Mouse (Mus musculus): ENCODE results near the gene Dscaml1. TPM values are rescaled to one million over a fixed set of nuclear protein-coding genes. Genes with fewer than 3 reads are reported as not detected.

The Dscaml1 gene
- polyA plus RNA-seq, 1 experiment = 0.38 TPM

- WGBS = 62% methylated on average over 5 of the region's 5 CpGs
- peaks cover 2% of the 10 kb centered on the region; the same call in 1 of the 2 replicates for H3K4me1 ChIP-seq (ENCODE audit: control insufficient read depth, insufficient read depth, low read length)
- TF ChIP-seq CTCF (IDR thresholded peaks at IDR 0.05; ENCODE audit: insufficient read depth, low read length) = no peak
Measured at GRCm38 (mm10) chr9:45410193-45410592, 16.2 kb upstream of the Dscaml1 start.

GRCm38 (mm10) chr9:45410614-45411013 is 15.8 kb upstream of the Dscaml1 start:
- TF ChIP-seq CTCF (IDR thresholded peaks at IDR 0.05; ENCODE audit: insufficient read depth, low read length) (no peak), POLR2A (IDR thresholded peaks at IDR 0.05; ENCODE audit: borderline replicate concordance, extremely low read depth, low read depth, low read length) (no peak)
- H3K4me1 ChIP-seq (ENCODE audit: control insufficient read depth, insufficient read depth, low read length) = peaks cover 2% of the 10 kb centered on the region; the same call in 1 of the 2 replicates
- DNase-seq = no peak
- WGBS = 85% methylated on average over 2 of the region's 2 CpGs
- no peak overlapping the region for H3K4me3 ChIP-seq (replicated peaks; ENCODE audit: extremely low read depth, low read depth, low read length)

More at GRCm38 (mm10) chr9:45410193-45410592, 16.2 kb upstream of the Dscaml1 start:
- DNase-seq = no peak
- H3K4me3 ChIP-seq (replicated peaks; ENCODE audit: extremely low read depth, low read depth, low read length) = no peak overlapping the region

GRCm38 (mm10) chr9:45411111-45411510 is 15.3 kb upstream of the Dscaml1 start:
- H3K4me1 ChIP-seq (ENCODE audit: control insufficient read depth, insufficient read depth, low read length) = peaks cover 2% of the 10 kb centered on the region; the same call in 1 of the 2 replicates
- H3K4me3 ChIP-seq (replicated peaks; ENCODE audit: extremely low read depth, low read depth, low read length) = no peak overlapping the region
- TF ChIP-seq CTCF (IDR thresholded peaks at IDR 0.05; ENCODE audit: insufficient read depth, low read length) (no peak), POLR2A (IDR thresholded peaks at IDR 0.05; ENCODE audit: borderline replicate concordance, extremely low read depth, low read depth, low read length) (no peak)
- WGBS = 84% methylated on average over 3 of the region's 3 CpGs
- DNase-seq = no peak

GRCm38 (mm10) chr9:45411803-45412202 is 14.6 kb upstream of the Dscaml1 start:
- 11% methylated on average over 7 of the region's 7 CpGs for WGBS
- Histone ChIP-seq H3K4me3 (replicated peaks; ENCODE audit: extremely low read depth, low read depth, low read length) (no peak overlapping the region), H3K4me1 (ENCODE audit: control insufficient read depth, insufficient read depth, low read length) (peaks cover 2% of the 10 kb centered on the region; the same call in 1 of the 2 replicates)
- TF ChIP-seq POLR2A (IDR thresholded peaks at IDR 0.05; ENCODE audit: borderline replicate concordance, extremely low read depth, low read depth, low read length) (no peak), CTCF (IDR thresholded peaks at IDR 0.05; ENCODE audit: insufficient read depth, low read length) (peak; percentile 41; the same call in 1 of the 2 replicates)
- peak; percentile 17 for DNase-seq

- no peak overlapping the region for H3K4me3 ChIP-seq (replicated peaks; ENCODE audit: extremely low read depth, low read depth, low read length)
- H3K4me1 ChIP-seq (ENCODE audit: control insufficient read depth, insufficient read depth, low read length) = peaks cover 7% of the 10 kb centered on the region
- TF ChIP-seq CTCF (IDR thresholded peaks at IDR 0.05; ENCODE audit: insufficient read depth, low read length) = peak; percentile 88
- no peak for TF ChIP-seq POLR2A (IDR thresholded peaks at IDR 0.05; ENCODE audit: borderline replicate concordance, extremely low read depth, low read depth, low read length)
- 5% methylated on average over 10 of the region's 10 CpGs for WGBS
- DNase-seq = peak; percentile 87
Measured at GRCm38 (mm10) chr9:45412287-45412686, 14.1 kb upstream of the Dscaml1 start.

GRCm38 (mm10) chr9:45412700-45413477 is 13.5 kb upstream of the Dscaml1 start:
- Histone ChIP-seq H3K4me3 (replicated peaks; ENCODE audit: extremely low read depth, low read depth, low read length) (no peak overlapping the region), H3K4me1 (ENCODE audit: control insufficient read depth, insufficient read depth, low read length) (peaks cover 7% of the 10 kb centered on the region)
- DNase-seq = no peak
- no peak for TF ChIP-seq POLR2A (IDR thresholded peaks at IDR 0.05; ENCODE audit: borderline replicate concordance, extremely low read depth, low read depth, low read length)
- no peak for TF ChIP-seq CTCF (IDR thresholded peaks at IDR 0.05; ENCODE audit: insufficient read depth, low read length)
- 75% methylated on average over 4 of the region's 4 CpGs for WGBS

GRCm38 (mm10) chr9:45413478-45414140 is 12.8 kb upstream of the Dscaml1 start:
- 58% methylated on average over 5 of the region's 5 CpGs for WGBS
- peak; percentile 24 for DNase-seq
- TF ChIP-seq CTCF (IDR thresholded peaks at IDR 0.05; ENCODE audit: insufficient read depth, low read length) (peak; percentile 21; the same call in 1 of the 2 replicates), POLR2A (IDR thresholded peaks at IDR 0.05; ENCODE audit: borderline replicate concordance, extremely low read depth, low read depth, low read length) (no peak)
- peaks cover 7% of the 10 kb centered on the region for H3K4me1 ChIP-seq (ENCODE audit: control insufficient read depth, insufficient read depth, low read length)
- no peak overlapping the region for H3K4me3 ChIP-seq (replicated peaks; ENCODE audit: extremely low read depth, low read depth, low read length)

- TF ChIP-seq CTCF (IDR thresholded peaks at IDR 0.05; ENCODE audit: insufficient read depth, low read length) (peak; percentile 29; the same call in 1 of the 2 replicates), POLR2A (IDR thresholded peaks at IDR 0.05; ENCODE audit: borderline replicate concordance, extremely low read depth, low read depth, low read length) (no peak)
Measured at GRCm38 (mm10) chr9:45415912-45416311, 10.5 kb upstream of the Dscaml1 start.

GRCm38 (mm10) chr9:45417245-45417644 is 9.2 kb upstream of the Dscaml1 start:
- TF ChIP-seq POLR2A (IDR thresholded peaks at IDR 0.05; ENCODE audit: borderline replicate concordance, extremely low read depth, low read depth, low read length) = no peak
- peak; percentile 73 for TF ChIP-seq CTCF (IDR thresholded peaks at IDR 0.05; ENCODE audit: insufficient read depth, low read length)
- 16% methylated on average over 8 of the region's 8 CpGs for WGBS
- H3K4me1 ChIP-seq (ENCODE audit: control insufficient read depth, insufficient read depth, low read length) = peaks cover 4% of the 10 kb centered on the region; the same call in 1 of the 2 replicates
- H3K4me3 ChIP-seq (replicated peaks; ENCODE audit: extremely low read depth, low read depth, low read length) = peak overlapping the region; percentile 59
- DNase-seq = peak; percentile 52

More at GRCm38 (mm10) chr9:45415912-45416311, 10.5 kb upstream of the Dscaml1 start:
- Histone ChIP-seq H3K4me1 (ENCODE audit: control insufficient read depth, insufficient read depth, low read length) (peaks cover 7% of the 10 kb centered on the region), H3K4me3 (replicated peaks; ENCODE audit: extremely low read depth, low read depth, low read length) (no peak overlapping the region)
- WGBS = 57% methylated on average over 4 of the region's 4 CpGs
- peak; percentile 45 for DNase-seq

Measured in lung, adult 2 months (tissue).